Comparison of ENCODE assay signal across 38 mouse cellular contexts in the genomic region with DNA sequence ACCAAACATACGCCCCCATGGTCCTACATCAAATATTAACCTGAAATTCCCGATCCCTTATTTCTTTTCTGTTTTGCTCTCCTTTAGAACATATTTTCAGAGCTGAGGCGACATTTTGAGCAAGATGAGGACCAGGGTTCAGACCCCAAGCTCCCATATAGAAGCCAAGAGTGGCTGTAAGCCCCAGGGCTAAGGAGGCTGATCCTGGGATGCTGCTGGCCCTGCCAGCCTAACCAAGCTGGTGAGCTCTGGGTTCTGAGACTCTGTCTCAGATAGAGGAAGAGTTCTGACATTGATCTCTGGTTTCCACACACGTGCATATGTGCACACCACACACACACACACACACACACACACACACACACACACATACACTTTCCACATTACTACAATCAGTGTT. TPM values are rescaled to one million over a fixed set of nuclear protein-coding genes. Genes with fewer than 3 reads are reported as not detected.
"Had no signal": no experiment of that assay in that cellular context is flagged by ENCODE, and none has a peak within 500 bp of the region (broad histone marks: within the 10 kb centered on the region; RNA-seq: fewer than 3 reads in every experiment).

No protein-coding gene starts in this region.

- H3K9me3 ChIP-seq: embryonic facial prominence, embryonic 12.5 days; embryonic facial prominence, embryonic 13.5 days; embryonic facial prominence, embryonic 15.5 days; forebrain, embryonic 12.5 days; forebrain, embryonic 15.5 days had no signal

- H3K27me3 ChIP-seq: embryonic facial prominence, embryonic 12.5 days; embryonic facial prominence, embryonic 13.5 days; embryonic facial prominence, embryonic 15.5 days; forebrain, embryonic 12.5 days; forebrain, embryonic 13.5 days; forebrain, embryonic 15.5 days had no signal

- DNase-seq: cerebellum, adult 2 months; cerebellum, adult 8-10 months; cerebellum, adult 9-10 months; cerebellum, adult 9-11 months; cerebellum, postnatal 10 days; cerebellum, postnatal 14 days; cerebellum, postnatal 25 days; cerebellum, postnatal 36 days; embryo, embryonic 11 days; forebrain, postnatal 0 days; gastrocnemius, adult 2 months; gastrocnemius, postnatal 10 days; gastrocnemius, postnatal 14 days; gastrocnemius, postnatal 25 days; gastrocnemius, postnatal 36 days had no signal

- H3K4me3 ChIP-seq: embryonic facial prominence, embryonic 10.5 days; embryonic facial prominence, embryonic 12.5 days; embryonic facial prominence, embryonic 13.5 days; embryonic facial prominence, embryonic 15.5 days; erythroblast, embryonic 14.5 days; forebrain, embryonic 10.5 days; forebrain, embryonic 12.5 days; forebrain, embryonic 13.5 days; forebrain, embryonic 15.5 days; gastrocnemius, adult 2 months had no signal

- H3K36me3 ChIP-seq: embryonic facial prominence, embryonic 10.5 days; embryonic facial prominence, embryonic 12.5 days; embryonic facial prominence, embryonic 13.5 days; embryonic facial prominence, embryonic 15.5 days; forebrain, embryonic 10.5 days; forebrain, embryonic 12.5 days; forebrain, embryonic 15.5 days had no signal

- H3K4me1 ChIP-seq: embryonic facial prominence, embryonic 10.5 days; embryonic facial prominence, embryonic 12.5 days; embryonic facial prominence, embryonic 13.5 days; embryonic facial prominence, embryonic 15.5 days; forebrain, embryonic 10.5 days; forebrain, embryonic 12.5 days; forebrain, embryonic 13.5 days; forebrain, embryonic 15.5 days had no signal

- H3K9ac ChIP-seq: embryonic facial prominence, embryonic 12.5 days; embryonic facial prominence, embryonic 13.5 days; embryonic facial prominence, embryonic 15.5 days; forebrain, embryonic 12.5 days; forebrain, embryonic 13.5 days; forebrain, embryonic 15.5 days; forebrain, postnatal 0 days had no signal

- H3K27ac ChIP-seq: embryonic facial prominence, embryonic 10.5 days; embryonic facial prominence, embryonic 12.5 days; embryonic facial prominence, embryonic 13.5 days; embryonic facial prominence, embryonic 15.5 days; forebrain, embryonic 10.5 days; forebrain, embryonic 12.5 days; forebrain, embryonic 13.5 days; forebrain, embryonic 15.5 days; gastrocnemius, adult 2 months had no signal

RNA-seq across cellular contexts. Expression of gene Il33, which starts 36.0 kb away (rescaled TPM):
- total RNA-seq: common myeloid progenitor, adult 5-6 weeks; granulocyte monocyte progenitor cell, adult 5-6 weeks had no signal
- polyA plus RNA-seq: erythroblast, embryonic 14.5 days had no signal

RNA-seq across cellular contexts. Expression of gene Trpd52l3, which starts 42.7 kb away (rescaled TPM):
- total RNA-seq: common myeloid progenitor, adult 5-6 weeks; forebrain, postnatal 0 days; gastrocnemius, adult 18-20 months; gastrocnemius, adult 2 months; gastrocnemius, adult 8-10 months; gastrocnemius, postnatal 10 days; gastrocnemius, postnatal 14 days; gastrocnemius, postnatal 25 days; gastrocnemius, postnatal 36 days; gastrocnemius, postnatal 4 days; granulocyte monocyte progenitor cell, adult 5-6 weeks; heart, adult 8-10 months had no signal
- polyA plus RNA-seq: cerebellum, adult 2 months; cortical plate, adult 2 months; embryonic facial prominence, embryonic 10.5 days; embryonic facial prominence, embryonic 11.5 days; embryonic facial prominence, embryonic 12.5 days; embryonic facial prominence, embryonic 13.5 days; embryonic facial prominence, embryonic 14.5 days; embryonic facial prominence, embryonic 15.5 days; erythroblast, embryonic 14.5 days; forebrain, embryonic 10.5 days; forebrain, embryonic 11.5 days; forebrain, embryonic 12.5 days; forebrain, embryonic 13.5 days; forebrain, embryonic 14.5 days; forebrain, embryonic 15.5 days; forebrain, embryonic 16.5 days; forebrain, postnatal 0 days; frontal cortex, adult 2 months; heart, embryonic 11.5 days had no signal
